Mouse (Mus musculus) induced T-regulatory cell, adult 2 months (primary cell): ENCODE results near the gene Cyp3a11.
"Not testable (repeated sequence)": the region's sequence is repeated elsewhere in the genome, so short reads cannot be mapped to it uniquely, and the experiment has no call there.

Experiments used
- DNase-seq: peaks from one replicate; pipeline ENCODE4 v3.0.0-alpha.2; 2012; ENCODE audit warnings: low read depth

Cyp3a11 gene

DNA sequence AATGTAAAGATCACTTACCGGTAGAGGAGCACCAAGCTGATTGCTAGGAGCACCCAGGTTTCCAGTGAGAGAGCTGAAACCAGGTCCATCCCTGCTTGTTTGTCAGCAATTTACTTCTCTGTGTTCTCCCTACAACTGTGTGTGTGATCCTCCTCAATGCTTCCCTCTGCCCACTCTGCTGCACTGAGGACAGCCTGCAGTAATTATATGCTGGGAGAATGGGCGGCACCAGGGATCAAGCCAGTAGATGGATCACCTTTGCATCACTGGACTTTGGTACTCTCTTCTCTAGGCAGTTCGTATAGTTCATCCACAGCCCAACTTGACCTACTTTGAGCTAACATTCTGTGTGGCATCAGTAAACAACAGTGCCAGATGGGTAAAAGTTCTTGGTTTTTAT is at the start of gene Cyp3a11:
TSS of gene Cyp3a11 (minus strand) at position 277 of the 400 bp plus-strand sequence.
- no peak for DNase-seq

GRCm38 (mm10) chr5:145912912-145913311 is 33.1 kb upstream of the Cyp3a11 start:
- no peak for DNase-seq

DNA sequence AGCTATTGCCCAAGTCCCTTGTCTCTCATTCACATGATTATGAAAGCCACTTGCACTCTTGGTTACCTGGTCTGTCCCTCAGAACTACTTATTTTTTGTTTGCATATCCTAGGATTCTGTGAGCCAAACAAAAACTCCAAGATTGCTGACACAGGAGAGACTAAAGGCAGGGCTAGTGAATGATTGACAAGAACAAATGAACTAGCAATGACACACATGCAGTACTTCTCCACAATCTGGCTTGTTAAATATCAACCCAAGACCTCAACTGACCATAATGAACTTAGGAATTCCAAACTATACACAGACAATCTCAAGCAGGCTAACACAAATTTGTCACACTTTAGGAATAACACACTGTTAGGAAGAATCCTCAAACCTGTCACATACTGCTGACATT is 32.0 kb upstream of the Cyp3a11 start:
- DNase-seq: no peak

DNA sequence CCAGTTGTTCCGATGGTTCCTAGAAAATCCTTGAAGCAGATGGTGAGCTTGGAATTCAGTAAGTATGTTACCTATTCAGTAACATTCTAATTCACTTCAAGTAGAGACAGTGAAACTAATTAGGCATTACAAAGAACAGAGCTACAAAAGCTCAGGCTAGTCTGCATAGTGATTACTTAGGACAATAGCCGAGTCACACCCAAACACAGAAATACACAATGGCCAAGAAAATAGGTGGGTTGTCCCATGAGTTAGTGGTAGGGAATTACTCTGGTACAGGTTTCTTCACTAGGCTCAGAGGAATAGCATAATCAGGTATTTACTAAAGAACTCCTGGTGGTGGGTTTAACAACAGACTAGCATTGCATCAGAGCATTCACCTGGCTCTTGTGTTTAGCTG is 27.2 kb upstream of the Cyp3a11 start:
- DNase-seq: not testable (repeated sequence)

GRCm38 (mm10) chr5:145904535-145904934 is 24.8 kb upstream of the Cyp3a11 start:
- no peak for DNase-seq

DNA sequence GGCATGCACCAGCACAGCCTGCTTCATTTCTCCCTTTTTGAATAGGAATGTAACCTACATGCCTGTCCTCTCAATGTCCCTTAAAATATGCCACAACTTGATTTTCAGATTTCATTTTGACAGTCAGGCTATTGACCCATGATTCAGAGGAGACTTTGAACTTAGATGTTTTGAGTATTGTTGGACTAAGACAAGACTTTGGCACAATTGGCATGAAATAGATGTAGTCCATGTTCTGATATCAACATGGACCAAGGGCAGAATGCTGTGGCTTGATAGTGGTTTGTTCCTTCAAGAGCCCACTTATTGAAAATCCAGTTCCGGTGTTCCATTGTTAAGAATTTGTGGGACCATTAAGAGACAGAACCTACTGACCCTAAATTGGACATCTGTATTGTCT is 23.6 kb upstream of the Cyp3a11 start:
- no peak for DNase-seq

GRCm38 (mm10) chr5:145900436-145900990 is 20.7 kb upstream of the Cyp3a11 start:
- DNase-seq: no peak

GRCm38 (mm10) chr5:145897271-145897670 is 17.5 kb upstream of the Cyp3a11 start:
- no peak for DNase-seq

- no peak for DNase-seq
Measured at GRCm38 (mm10) chr5:145881207-145881606, 1.4 kb upstream of the Cyp3a11 start.

GRCm38 (mm10) chr5:145867433-145867832 is 12.3 kb downstream of the Cyp3a11 start:
- DNase-seq: not testable (repeated sequence)

GRCm38 (mm10) chr5:145805796-145806195 is 74.0 kb downstream of the Cyp3a11 start, which contains the start of gene Cyp3a44:
TSS of gene Cyp3a44 (minus strand) at chr5:145805874.
- DNase-seq: not testable (repeated sequence)
